27 mouse cellular contexts compared by ENCODE assay signal in the genomic region with DNA sequence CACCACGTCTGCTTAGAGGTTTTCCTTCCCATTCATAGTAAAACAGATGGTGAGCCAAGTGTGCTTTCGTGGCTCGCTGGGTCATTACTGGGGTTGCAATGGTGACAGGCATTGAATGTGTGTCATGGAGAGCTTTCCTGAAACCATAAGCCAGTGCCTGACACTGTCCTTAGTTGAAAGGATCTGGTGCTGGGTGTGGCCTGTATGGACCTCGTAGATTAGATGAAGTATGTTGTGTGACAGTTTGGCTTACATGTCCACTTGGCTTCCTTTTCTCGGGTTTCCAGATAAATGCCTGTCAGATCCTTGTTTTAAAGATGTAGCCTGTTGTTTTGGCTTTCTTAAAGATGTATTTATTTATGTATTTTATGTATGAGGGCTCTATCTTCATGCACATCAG.
A peak's percentile ranks its signal among the peaks of the same experiment; 100 is the strongest.
DNase-seq lines count a peak whose midpoint lies in the region; ATAC-seq lines count a peak whose summit lies in the region.
"Had no signal": no experiment of that assay in that cellular context is flagged by ENCODE, and none has a peak within 500 bp of the region (broad histone marks: within the 10 kb centered on the region; RNA-seq: fewer than 3 reads in every experiment).

No protein-coding gene starts in this region.

- H3K27ac ChIP-seq in liver, embryonic 12.5 days: peak overlapping the region; percentile 76
- H3K27ac ChIP-seq in embryonic facial prominence, embryonic 10.5 days (replicated peaks): no peak overlapping the region
- H3K27ac ChIP-seq: embryonic facial prominence, embryonic 12.5 days; forebrain, embryonic 15.5 days; hindbrain, postnatal 0 days; lung, embryonic 15.5 days; midbrain, embryonic 10.5 days had no signal

- peak; percentile 36; the same call in 1 of the 2 replicates for ATAC-seq in common myeloid progenitor, adult 5-6 weeks (replicated peaks; ENCODE audit: low read depth, poor library complexity, severe bottlenecking)
- peak; percentile 95 for ATAC-seq in liver, embryonic 12.5 days
- ATAC-seq in megakaryocyte progenitor cell, adult 5-6 weeks (replicated peaks; ENCODE audit: poor library complexity): peak; percentile 69
- ATAC-seq: forebrain, embryonic 15.5 days; hindbrain, postnatal 0 days; intestine, embryonic 16.5 days had no signal

- no peaks in the 10 kb centered on the region for H3K27me3 ChIP-seq in liver, embryonic 12.5 days (replicated peaks)
- no peaks in the 10 kb centered on the region for H3K27me3 ChIP-seq in embryonic facial prominence, embryonic 10.5 days (replicated peaks; ENCODE audit: low read depth, poor library complexity, severe bottlenecking)
- H3K27me3 ChIP-seq: embryonic facial prominence, embryonic 12.5 days; forebrain, embryonic 15.5 days; heart, embryonic 12.5 days; lung, embryonic 15.5 days had no signal

- H3K4me3 ChIP-seq in liver, embryonic 12.5 days: no peak overlapping the region
- no peak overlapping the region for H3K4me3 ChIP-seq in embryonic facial prominence, embryonic 10.5 days
- H3K4me3 ChIP-seq: embryonic facial prominence, embryonic 12.5 days; forebrain, embryonic 15.5 days; heart, embryonic 12.5 days; lung, embryonic 15.5 days; midbrain, embryonic 10.5 days had no signal

- peaks cover 40% of the 10 kb centered on the region for H3K4me1 ChIP-seq in liver, embryonic 12.5 days
- H3K4me1 ChIP-seq in embryonic facial prominence, embryonic 10.5 days: peaks cover 6% of the 10 kb centered on the region; the same call in 1 of the 2 replicates
- H3K4me1 ChIP-seq: heart, embryonic 12.5 days; lung, embryonic 15.5 days; midbrain, embryonic 10.5 days had no signal

- H3K9ac ChIP-seq in liver, embryonic 12.5 days: peak overlapping the region; percentile 24; the same call in 1 of the 2 replicates
- H3K9ac ChIP-seq: embryonic facial prominence, embryonic 12.5 days; forebrain, embryonic 15.5 days; heart, embryonic 12.5 days; lung, embryonic 15.5 days had no signal

- no peaks in the 10 kb centered on the region for H3K9me3 ChIP-seq in liver, embryonic 12.5 days (replicated peaks)
- no peaks in the 10 kb centered on the region for H3K9me3 ChIP-seq in embryonic facial prominence, embryonic 10.5 days
- H3K9me3 ChIP-seq: embryonic facial prominence, embryonic 12.5 days; forebrain, embryonic 15.5 days; heart, embryonic 12.5 days; lung, embryonic 15.5 days; midbrain, embryonic 10.5 days had no signal

- H3K4me2 ChIP-seq in liver, embryonic 12.5 days: peak overlapping the region; percentile 45
- H3K4me2 ChIP-seq: embryonic facial prominence, embryonic 12.5 days; forebrain, embryonic 15.5 days; heart, embryonic 12.5 days; lung, embryonic 15.5 days had no signal

- peaks cover 74% of the 10 kb centered on the region for H3K36me3 ChIP-seq in liver, embryonic 12.5 days
- H3K36me3 ChIP-seq in embryonic facial prominence, embryonic 10.5 days (replicated peaks): peaks cover 22% of the 10 kb centered on the region
- H3K36me3 ChIP-seq: forebrain, embryonic 15.5 days had no signal

- WGBS in liver, embryonic 12.5 days (ENCODE audit: insufficient replicate concordance): 39% methylated on average over 5 of the region's 5 CpGs
- 88% methylated on average over 5 of the region's 5 CpGs for WGBS in embryonic facial prominence, embryonic 10.5 days

- DNase-seq in retina, postnatal 1 day: peak; percentile 15
- no peak for DNase-seq in retina, embryonic 14.5 days (ENCODE audit: low spot score)
- DNase-seq in adrenal gland, adult 8-10 months: no peak
- DNase-seq in embryonic facial prominence, embryonic 10.5 days (ENCODE audit: low spot score): no peak
- no peak for DNase-seq in right cerebral cortex, postnatal 10 days (ENCODE audit: low spot score in 2 of 2)
- DNase-seq: adrenal gland, postnatal 14 days; cerebellum, adult 11 months; cerebellum, adult 9-11 months; gastrocnemius, postnatal 14 days; heart, adult 11 months; heart, postnatal 14 days; kidney, postnatal 36 days; layer of hippocampus, postnatal 36 days; lung, postnatal 4 days; right cerebral cortex, postnatal 4 days; thymus, adult 18-20 months; thymus, postnatal 36 days had no signal

Comparison
In these comparisons a context has a peak if more than half of its experiments do, and no peak if none do; other contexts are left out.
1. ATAC-seq: peak in every context shown above with its lines; median percentile 95 in liver, embryonic 12.5 days; 69 in megakaryocyte progenitor cell, adult 5-6 weeks; 36 in common myeloid progenitor, adult 5-6 weeks.